7 mouse cellular contexts compared by ENCODE assay signal in the genomic region with DNA sequence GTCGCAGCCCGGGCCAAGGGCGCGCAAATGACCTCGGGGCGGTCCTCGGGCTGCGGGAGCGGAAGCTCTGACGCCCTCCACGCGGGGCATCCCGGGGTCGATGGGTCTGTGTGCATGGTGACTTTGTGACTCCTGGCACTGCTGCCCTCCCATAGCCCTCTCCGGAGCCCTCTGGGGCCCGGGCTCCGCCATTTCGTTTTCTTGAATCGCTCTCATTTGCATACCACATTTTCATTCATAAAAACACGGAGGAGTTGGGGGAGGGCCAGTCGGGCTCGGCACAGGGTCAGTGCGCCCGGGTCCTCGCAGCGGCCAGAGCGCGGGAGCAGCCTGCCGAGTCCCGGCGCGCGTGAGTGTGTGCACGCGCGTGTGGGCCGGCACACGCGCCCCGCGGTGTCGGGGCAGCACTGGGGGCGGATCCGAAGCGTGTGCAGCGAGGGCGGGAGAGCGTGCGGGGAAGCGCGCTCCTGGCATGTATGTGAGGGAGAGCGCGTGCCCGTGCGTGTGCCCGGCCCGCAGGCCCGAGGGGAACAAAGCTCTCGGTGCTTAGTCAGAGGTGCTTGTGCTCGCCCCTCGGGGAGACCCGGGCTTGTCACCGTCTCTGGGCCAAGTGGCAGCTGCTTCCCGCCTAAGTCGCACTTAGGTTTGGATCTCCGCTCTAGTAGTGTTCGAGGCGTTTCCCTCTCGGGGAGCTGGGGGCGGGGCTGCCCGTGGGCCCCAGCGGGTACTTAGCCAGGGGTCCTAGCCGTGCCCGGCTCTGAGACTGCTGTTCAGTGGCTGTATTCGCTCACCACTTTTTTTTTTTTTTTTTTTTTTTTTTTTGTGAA. TPM values are rescaled to one million over a fixed set of nuclear protein-coding genes. Genes with fewer than 3 reads are reported as not detected.
DNase-seq lines count a peak whose midpoint lies in the region; ATAC-seq and TF ChIP-seq lines count a peak whose summit lies in the region.

No protein-coding gene starts in this region.

- peak overlapping the region; percentile 49 for H3K4me3 ChIP-seq in cortical plate, adult 2 months (ENCODE audit: insufficient read depth, low read length)
- peak overlapping the region; percentile 93 for H3K4me3 ChIP-seq in midbrain, embryonic 10.5 days

- under 1% methylated on average over 73 of the region's 75 CpGs for WGBS in midbrain, embryonic 10.5 days

- TF ChIP-seq CTCF in cortical plate, adult 2 months (IDR thresholded peaks at IDR 0.05; ENCODE audit: extremely low read depth, insufficient read depth, low read length), result no peak

- peak overlapping the region; percentile 98 for H3K27ac ChIP-seq in cortical plate, adult 2 months (ENCODE audit: insufficient read depth, low read length)
- peak overlapping the region; percentile 99 for H3K27ac ChIP-seq in midbrain, embryonic 10.5 days (replicated peaks)

- no peaks in the 10 kb centered on the region for H3K36me3 ChIP-seq in midbrain, embryonic 10.5 days

- TF ChIP-seq POLR2A in cortical plate, adult 2 months (IDR thresholded peaks at IDR 0.05; ENCODE audit: extremely low read depth, insufficient read depth, low read length), result 0 out of 2 replicates have a peak, but pooled peaks have one; percentile 10

- peak; percentile 65 to 66 for DNase-seq in adrenal gland, adult 18-20 months (ENCODE audit: low spot score in 2 of 2)
- peak; percentile 69 for DNase-seq in gastrocnemius, postnatal 10 days
- DNase-seq in left cerebral cortex, postnatal 36 days (ENCODE audit: low spot score in 2 of 2), result peak; percentile 78 to 88
- peak; percentile 85 for DNase-seq in midbrain, embryonic 10.5 days (ENCODE audit: low spot score)
- peak; percentile 64 to 70 for DNase-seq in right cerebral cortex, postnatal 36 days (ENCODE audit: low spot score in 2 of 2)

- H3K9me3 ChIP-seq in midbrain, embryonic 10.5 days (replicated peaks), result no peaks in the 10 kb centered on the region

- ATAC-seq in inflammation-experienced regulatory T-cells, adult 6 months, result peak; percentile 47

- intact Hi-C loops in left cerebral cortex, postnatal 36 days (cut with DNase I), result loop anchor here (2.0 to 10.0 kb wide), 5 partner anchors 19 to 279 kb away; a partner anchor contains a TSS

- peaks cover 10% of the 10 kb centered on the region for H3K4me1 ChIP-seq in cortical plate, adult 2 months (ENCODE audit: control insufficient read depth, insufficient read depth, low read length)
- peaks cover 45% of the 10 kb centered on the region for H3K4me1 ChIP-seq in midbrain, embryonic 10.5 days

- 0 out of 2 replicates have a peak, but pooled peaks cover 4% of the 10 kb centered on the region for H3K27me3 ChIP-seq in midbrain, embryonic 10.5 days (ENCODE audit: low read depth, poor library complexity, severe bottlenecking)

RNA-seq across cellular contexts. Expression of a gene that starts 1.2 kb away (rescaled TPM):
- total RNA-seq in adrenal gland, adult 18-20 months (2021), result 10 to 100 TPM; 21.4 to 33.5 TPM
- polyA plus RNA-seq in cortical plate, adult 2 months (2012; rRNA removed), result 42.0 and 43.0 TPM in 2 replicates
- 10 to 100 TPM; 17.3 to 19.4 TPM for total RNA-seq in gastrocnemius, postnatal 10 days (2021)
- 1 to 10 TPM; 3.4 to 5.0 (median 4.3) TPM for polyA plus RNA-seq in inflammation-experienced regulatory T-cells, adult 6 months (2017; shearing (Covaris generic))
- total RNA-seq in left cerebral cortex, postnatal 36 days (2021), result 100 to 1,000 TPM in 1 of 2 experiments, 10 to 100 TPM in 1; 85.1 to 102 TPM
- 5.9 and 6.8 TPM in 2 replicates for polyA plus RNA-seq in midbrain, embryonic 10.5 days (2016; fragmentation: Nextera tagmentation; extraction: Ambion mirVana)

Comparison
In these comparisons a context has a peak if more than half of its experiments do, and no peak if none do; other contexts are left out.
1. Peak in every context shown above with its lines: DNase-seq, ATAC-seq, H3K4me3 ChIP-seq and H3K27ac ChIP-seq.